Mouse (Mus musculus) erythroblast, embryonic 14.5 days (primary cell): Measurements from ENCODE around the gene Mapk1.

Experiments
- GATA1 ChIP-seq: IDR thresholded peaks from 2 replicates; pipeline ENCODE4 v1.6.1; 2012; ENCODE audit warnings: low read length, inconsistent platforms, mixed read lengths
- TAL1 ChIP-seq: IDR thresholded peaks from 3 replicates; pipeline ENCODE4 v1.6.1; 2012; ENCODE audit warnings: low read length, inconsistent platforms, mixed read lengths

DNA sequence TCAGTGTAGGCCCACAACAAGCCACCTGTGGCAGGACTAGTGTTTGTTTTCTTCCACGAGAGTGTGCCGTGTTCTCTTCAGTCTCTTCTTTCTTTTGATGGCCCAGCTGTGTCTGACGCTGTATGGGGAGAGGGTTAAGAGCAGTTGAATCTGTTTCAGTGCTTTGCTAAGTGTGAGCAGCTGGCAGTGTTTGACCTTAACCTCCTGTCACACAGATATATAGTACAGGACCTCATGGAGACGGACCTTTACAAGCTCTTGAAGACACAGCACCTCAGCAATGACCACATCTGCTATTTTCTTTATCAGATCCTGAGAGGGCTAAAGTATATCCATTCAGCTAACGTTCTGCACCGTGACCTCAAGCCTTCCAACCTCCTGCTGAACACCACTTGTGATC, 34.9 kb downstream of the Mapk1 start:
- TF ChIP-seq GATA1 (no peak), TAL1 (no peak)
